Mouse (Mus musculus): ENCODE measurements at regions not wholly inside any gene's neighbourhood (a gene's known extent, or its start where the extent isn't known, plus 50 kb on each side); places are given as distances from the start of the nearest gene placed in this dataset.

DNA sequence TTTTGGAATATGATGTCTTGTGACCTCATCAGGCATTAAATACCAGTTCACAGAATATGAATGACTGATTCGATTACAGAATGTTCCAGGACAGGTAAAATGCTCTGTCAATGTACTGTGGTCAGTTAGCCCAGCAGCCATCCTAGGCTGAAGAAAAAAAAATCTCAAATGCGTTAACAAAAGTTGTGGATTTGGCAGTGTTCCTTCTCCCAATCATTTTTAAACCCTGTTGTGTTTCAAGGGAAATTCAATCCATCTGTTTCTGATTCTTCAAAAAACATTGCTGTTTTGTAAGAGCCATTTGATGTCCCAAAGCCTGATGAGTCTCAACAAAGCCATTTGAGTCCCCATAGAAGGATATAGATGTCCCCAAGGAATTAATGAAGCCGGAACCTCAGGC lies 280.7 kb upstream of the Paip1 start:
- TF ChIP-seq EP300 (IDR thresholded peaks at IDR 0.05; ENCODE audit: low read depth) (no peak), CTCF (IDR thresholded peaks at IDR 0.05; ENCODE audit: low read depth) (no peak)

Data from heart, postnatal 0 days (tissue).